Mouse (Mus musculus): ENCODE measurements at regions not wholly inside any gene's neighbourhood (a gene's known extent, or its start where the extent isn't known, plus 50 kb on each side); places are given as distances from the start of the nearest gene placed in this dataset.
"Not testable (repeated sequence)": the region's sequence is repeated elsewhere in the genome, so short reads cannot be mapped to it uniquely, and the experiment has no call there.

DNA sequence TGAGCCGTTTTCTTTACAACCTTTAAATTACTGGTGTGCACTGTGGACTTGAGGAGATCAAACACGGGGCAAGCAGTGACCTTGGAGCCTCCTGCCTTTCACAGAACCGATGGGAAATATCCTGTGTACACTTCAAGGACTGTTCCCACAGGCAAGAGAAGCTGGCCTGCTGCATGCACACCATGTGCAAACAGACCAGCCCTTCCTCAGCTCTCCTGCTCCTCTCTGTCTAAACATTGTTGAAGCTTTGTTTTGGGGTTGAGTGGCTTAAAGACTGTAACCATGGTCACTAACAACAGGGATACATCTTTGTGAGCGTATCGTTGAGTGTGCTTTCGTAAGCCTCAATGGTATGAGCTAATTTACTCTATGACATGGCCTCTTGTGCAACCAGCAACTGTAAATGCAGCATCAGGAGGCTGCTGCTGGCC is 50.2 kb upstream of the Agps start:
- no peak for DNase-seq

- DNase-seq: peak; percentile 71
Measured at GRCm38 (mm10) chr2:75781078-75781477, 50.9 kb upstream of the Agps start.

DNA sequence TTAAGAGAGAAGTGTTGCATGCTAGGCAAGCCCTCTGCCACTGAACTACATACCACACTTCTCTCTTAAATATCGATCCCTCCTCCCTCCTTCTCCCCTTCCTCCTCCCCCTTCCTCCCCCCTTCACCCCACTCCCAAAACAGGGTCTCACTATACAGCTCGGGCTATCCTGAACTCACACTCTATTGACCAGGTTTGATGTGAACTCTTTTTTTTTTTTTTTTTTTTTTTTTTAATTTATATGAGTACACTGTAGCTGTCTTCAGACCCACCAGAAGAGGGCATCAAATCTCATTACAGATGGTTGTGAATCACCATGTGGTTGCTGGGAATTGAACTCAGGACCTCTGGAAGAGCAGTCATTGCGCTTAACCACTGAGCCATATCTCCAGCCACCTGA is 53.3 kb upstream of the Agps start:
- not testable (repeated sequence) for DNase-seq

DNA sequence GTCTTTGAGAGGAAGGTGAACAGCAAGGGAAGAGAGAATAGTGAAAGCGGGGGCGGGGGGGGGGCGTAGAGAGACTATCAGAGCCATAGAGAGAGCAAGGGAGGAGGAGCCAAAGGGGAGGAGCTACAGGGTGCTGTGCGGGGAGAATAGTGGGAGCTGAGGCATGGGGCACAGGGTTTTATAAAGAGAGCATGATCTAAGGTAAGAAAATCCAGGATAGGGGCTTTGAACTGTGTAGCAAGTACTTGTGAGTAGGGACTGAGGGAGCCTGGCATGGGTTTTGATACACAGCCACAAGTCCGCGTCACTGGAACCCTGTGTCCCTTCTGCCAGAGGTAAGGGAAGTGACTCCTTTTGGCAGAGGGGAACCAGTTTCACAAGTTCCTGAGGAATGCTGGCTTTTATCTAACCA is 54.9 kb upstream of the Agps start:
- no peak for DNase-seq

GRCm38 (mm10) chr2:75776533-75776932 is 55.4 kb upstream of the Agps start:
- DNase-seq: no peak

DNA sequence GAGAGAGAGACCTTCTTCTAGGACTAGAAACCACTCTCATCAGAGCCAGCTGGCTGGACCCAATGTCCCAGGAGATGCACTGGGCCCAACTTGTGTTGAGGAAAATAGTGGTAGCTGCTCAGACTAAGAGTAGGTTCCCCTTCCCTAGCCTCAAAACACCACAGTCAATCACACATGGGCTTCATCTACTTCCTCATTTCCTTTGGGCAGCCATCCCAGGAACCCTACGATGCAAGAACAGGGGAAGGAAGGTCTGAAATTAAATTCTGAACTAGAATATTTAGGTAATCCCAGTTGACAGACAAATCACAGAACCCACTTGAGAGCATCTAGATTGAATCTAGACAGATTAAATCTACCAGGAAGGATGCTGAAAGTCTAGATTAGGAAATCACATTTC is 56.8 kb upstream of the Agps start:
- DNase-seq: no peak

DNA sequence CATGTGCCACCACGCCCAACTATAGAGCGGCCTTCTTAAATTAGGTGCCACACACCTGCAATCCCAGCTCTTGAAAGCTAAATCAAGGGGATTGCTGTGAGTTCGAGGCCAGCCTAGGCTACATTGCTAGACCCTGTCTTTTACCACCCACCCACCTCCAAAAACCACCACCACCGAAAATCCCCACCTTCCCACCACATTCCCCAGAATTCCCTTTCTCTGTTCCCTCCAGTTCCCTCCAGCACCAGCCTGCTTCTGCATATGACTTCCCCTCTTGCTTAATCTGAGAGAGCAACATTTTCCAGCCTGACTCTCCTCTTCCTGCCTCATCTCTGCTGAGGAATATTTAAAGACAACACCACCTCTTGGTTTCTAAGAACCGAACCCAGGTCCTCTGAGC is 58.5 kb upstream of the Agps start:
- DNase-seq: no peak

GRCm38 (mm10) chr2:75772251-75772956 is 59.6 kb upstream of the Agps start:
- DNase-seq: no peak

DNA sequence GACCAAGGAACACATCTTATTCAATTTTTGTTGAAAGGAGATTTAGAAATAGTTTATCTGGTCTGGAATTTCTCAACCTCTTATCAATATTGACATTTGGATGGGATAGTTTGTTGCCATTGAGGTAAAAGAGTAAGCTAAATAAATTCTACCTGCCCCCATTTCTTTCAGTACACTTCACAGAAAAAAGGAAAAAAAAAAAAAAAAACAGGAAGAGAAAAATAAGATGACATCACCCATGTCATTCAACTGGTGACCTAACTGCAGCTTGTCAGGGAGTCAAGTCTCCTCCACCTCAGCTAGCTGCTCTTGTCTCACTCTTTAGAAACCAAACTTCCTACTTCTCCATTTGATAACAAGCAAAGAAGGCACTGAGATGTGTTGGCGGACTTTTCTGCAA is 61.3 kb upstream of the Agps start:
- DNase-seq: no peak

DNA sequence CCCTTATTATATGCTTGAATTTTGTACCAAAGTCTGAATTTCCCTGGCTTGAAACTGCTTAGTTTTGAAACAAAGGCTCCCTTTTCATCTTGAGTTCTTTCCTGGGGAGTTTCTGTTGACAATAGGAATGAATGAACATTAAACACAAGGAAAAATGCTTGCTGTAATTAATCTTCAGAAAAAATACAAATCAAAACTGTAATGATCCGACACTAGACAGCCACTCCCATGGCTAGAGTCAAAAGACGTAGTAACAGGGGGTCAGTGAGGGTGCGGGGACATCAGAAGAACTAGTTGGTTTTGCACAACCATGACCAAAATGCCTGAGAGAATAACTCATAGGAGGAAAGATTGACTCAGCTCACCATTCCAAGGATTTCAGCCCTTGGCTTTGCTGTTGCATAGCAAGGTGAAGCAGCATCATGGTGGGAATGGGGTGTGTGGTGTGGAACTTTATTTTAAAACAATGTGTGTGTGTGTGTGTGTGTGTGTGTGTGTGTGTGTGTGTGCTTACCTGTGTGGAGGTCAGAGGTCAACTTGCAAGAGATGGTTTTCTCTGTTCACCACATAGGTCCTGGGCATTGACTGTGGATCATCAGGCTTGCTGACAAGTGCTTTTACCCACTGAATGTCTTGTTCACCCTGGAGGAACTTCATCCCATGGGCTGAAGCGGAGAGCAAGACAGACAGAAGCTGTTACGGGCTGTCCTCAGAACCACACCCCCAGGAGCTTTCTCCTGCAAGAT is 63.2 kb upstream of the Agps start:
- DNase-seq: no peak

- no peak for DNase-seq
Measured at GRCm38 (mm10) chr2:75767871-75768558, 63.6 kb upstream of the Nfe2l2 start.

- DNase-seq: no peak
Measured at GRCm38 (mm10) chr2:75765403-75765802, 61.0 kb upstream of the Nfe2l2 start.

GRCm38 (mm10) chr2:75763252-75763651 is 58.8 kb upstream of the Nfe2l2 start:
- DNase-seq: no peak

- DNase-seq: no peak
Measured at GRCm38 (mm10) chr2:75762030-75762429, 57.6 kb upstream of the Nfe2l2 start.

GRCm38 (mm10) chr2:75761626-75762025 is 57.2 kb upstream of the Nfe2l2 start:
- no peak for DNase-seq

- DNase-seq: no peak
Measured at GRCm38 (mm10) chr2:75759196-75759885, 54.9 kb upstream of the Nfe2l2 start.

DNA sequence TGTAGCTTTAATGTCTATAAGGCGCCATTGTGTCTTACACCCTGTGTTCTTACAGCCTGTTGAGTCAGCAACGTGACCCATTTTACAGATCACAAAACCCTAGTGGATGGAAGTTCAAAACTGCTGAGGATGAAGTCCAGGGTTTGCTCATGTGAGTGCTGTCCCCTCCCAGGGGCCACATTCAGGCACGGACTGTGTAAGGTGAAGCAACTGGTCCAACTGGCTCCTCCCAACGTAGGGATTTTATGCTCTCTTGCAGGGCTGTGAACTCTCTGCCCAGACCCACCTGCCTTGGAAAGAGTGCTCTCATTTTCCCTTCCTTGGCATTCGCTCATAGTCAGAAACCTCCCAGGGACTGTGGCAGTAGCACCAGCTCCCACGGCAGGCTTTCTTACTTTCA is 53.8 kb upstream of the Nfe2l2 start:
- DNase-seq: no peak

GRCm38 (mm10) chr2:75756704-75757638 is 52.5 kb upstream of the Nfe2l2 start:
- DNase-seq: no peak

GRCm38 (mm10) chr2:75754606-75755005 is 50.2 kb upstream of the Nfe2l2 start:
- no peak for DNase-seq

Measured in cerebellum, adult 9-10 months (tissue).